Mouse (Mus musculus): ENCODE measurements around the gene Cand1. TPM values are rescaled to one million over a fixed set of nuclear protein-coding genes. Genes with fewer than 3 reads are reported as not detected.

Gene Cand1
- polyA plus RNA-seq, 1 experiment = 35.8 TPM

- Histone ChIP-seq H3K27me3 (ENCODE audit: control insufficient read depth, insufficient read depth, low read length) (no peaks in the 10 kb centered on the region), H3K4me3 (replicated peaks; ENCODE audit: insufficient read depth, low read depth, low read length) (no peak overlapping the region), H3K4me1 (ENCODE audit: control insufficient read depth, insufficient read depth, low read length) (peaks cover 13% of the 10 kb centered on the region), H3K27ac (ENCODE audit: insufficient read depth, low read length) (no peak overlapping the region)
- TF ChIP-seq POLR2A (IDR thresholded peaks at IDR 0.05; ENCODE audit: borderline replicate concordance, insufficient read depth, low read length) = no peak
- TF ChIP-seq CTCF (IDR thresholded peaks at IDR 0.05; ENCODE audit: borderline replicate concordance, insufficient read depth, low read depth, low read length) = no peak
- WGBS = 50% methylated on average over 5 of the region's 5 CpGs
- DNase-seq = no peak
Measured at GRCm38 (mm10) chr10:119230074-119230669, 9.7 kb downstream of the Cand1 start.

GRCm38 (mm10) chr10:119223686-119224085 lies 16.2 kb downstream of the Cand1 start:
- DNase-seq = no peak
- Histone ChIP-seq H3K27me3 (ENCODE audit: control insufficient read depth, insufficient read depth, low read length) (no peaks in the 10 kb centered on the region), H3K4me1 (ENCODE audit: control insufficient read depth, insufficient read depth, low read length) (peaks cover 18% of the 10 kb centered on the region), H3K4me3 (replicated peaks; ENCODE audit: insufficient read depth, low read depth, low read length) (no peak overlapping the region), H3K27ac (ENCODE audit: insufficient read depth, low read length) (no peak overlapping the region)
- WGBS = 81% methylated on average over 4 of the region's 4 CpGs
- TF ChIP-seq CTCF (IDR thresholded peaks at IDR 0.05; ENCODE audit: borderline replicate concordance, insufficient read depth, low read depth, low read length) (no peak), POLR2A (IDR thresholded peaks at IDR 0.05; ENCODE audit: borderline replicate concordance, insufficient read depth, low read length) (no peak)

GRCm38 (mm10) chr10:119221631-119222030 lies 18.2 kb downstream of the Cand1 start:
- WGBS = 18% methylated on average over 5 of the region's 5 CpGs
- DNase-seq = peak; percentile 41
- Histone ChIP-seq H3K4me3 (replicated peaks; ENCODE audit: insufficient read depth, low read depth, low read length) (no peak overlapping the region), H3K27me3 (ENCODE audit: control insufficient read depth, insufficient read depth, low read length) (no peaks in the 10 kb centered on the region), H3K4me1 (ENCODE audit: control insufficient read depth, insufficient read depth, low read length) (peaks cover 18% of the 10 kb centered on the region), H3K27ac (ENCODE audit: insufficient read depth, low read length) (no peak overlapping the region)
- TF ChIP-seq CTCF (IDR thresholded peaks at IDR 0.05; ENCODE audit: borderline replicate concordance, insufficient read depth, low read depth, low read length) (0 out of 2 replicates have a peak, but pooled peaks have one; percentile 19), POLR2A (IDR thresholded peaks at IDR 0.05; ENCODE audit: borderline replicate concordance, insufficient read depth, low read length) (no peak)

- Histone ChIP-seq H3K27me3 (ENCODE audit: control insufficient read depth, insufficient read depth, low read length) (no peaks in the 10 kb centered on the region), H3K4me3 (replicated peaks; ENCODE audit: insufficient read depth, low read depth, low read length) (no peak overlapping the region), H3K27ac (ENCODE audit: insufficient read depth, low read length) (no peak overlapping the region), H3K4me1 (ENCODE audit: control insufficient read depth, insufficient read depth, low read length) (peaks cover 18% of the 10 kb centered on the region)
- WGBS = 68% methylated on average over 11 of the region's 11 CpGs
- no peak for DNase-seq
- no peak for TF ChIP-seq POLR2A (IDR thresholded peaks at IDR 0.05; ENCODE audit: borderline replicate concordance, insufficient read depth, low read length)
- TF ChIP-seq CTCF (IDR thresholded peaks at IDR 0.05; ENCODE audit: borderline replicate concordance, insufficient read depth, low read depth, low read length) = no peak
Measured at GRCm38 (mm10) chr10:119219415-119219814, 20.4 kb downstream of the Cand1 start.

GRCm38 (mm10) chr10:119218274-119219080 lies 21.4 kb downstream of the Cand1 start:
- no peaks in the 10 kb centered on the region for H3K27me3 ChIP-seq (ENCODE audit: control insufficient read depth, insufficient read depth, low read length)
- WGBS = 87% methylated on average over 15 of the region's 15 CpGs
- no peak for DNase-seq

GRCm38 (mm10) chr10:119212443-119212842 lies 27.4 kb downstream of the Cand1 start:
- Histone ChIP-seq H3K4me3 (replicated peaks; ENCODE audit: insufficient read depth, low read depth, low read length) (no peak overlapping the region), H3K27me3 (ENCODE audit: control insufficient read depth, insufficient read depth, low read length) (no peaks in the 10 kb centered on the region), H3K4me1 (ENCODE audit: control insufficient read depth, insufficient read depth, low read length) (no peaks in the 10 kb centered on the region), H3K27ac (ENCODE audit: insufficient read depth, low read length) (no peak overlapping the region)
- TF ChIP-seq POLR2A (IDR thresholded peaks at IDR 0.05; ENCODE audit: borderline replicate concordance, insufficient read depth, low read length) (no peak), CTCF (IDR thresholded peaks at IDR 0.05; ENCODE audit: borderline replicate concordance, insufficient read depth, low read depth, low read length) (no peak)
- DNase-seq = no peak
- WGBS = 84% methylated on average over 5 of the region's 5 CpGs

More at GRCm38 (mm10) chr10:119218274-119219080, 21.4 kb downstream of the Cand1 start:
- Histone ChIP-seq H3K4me1 (ENCODE audit: control insufficient read depth, insufficient read depth, low read length) (peaks cover 15% of the 10 kb centered on the region), H3K27ac (ENCODE audit: insufficient read depth, low read length) (no peak overlapping the region), H3K4me3 (replicated peaks; ENCODE audit: insufficient read depth, low read depth, low read length) (no peak overlapping the region)
- TF ChIP-seq POLR2A (IDR thresholded peaks at IDR 0.05; ENCODE audit: borderline replicate concordance, insufficient read depth, low read length) (no peak), CTCF (IDR thresholded peaks at IDR 0.05; ENCODE audit: borderline replicate concordance, insufficient read depth, low read depth, low read length) (no peak)

GRCm38 (mm10) chr10:119211251-119211650 lies 28.6 kb downstream of the Cand1 start:
- WGBS = 93% methylated on average over 11 of the region's 11 CpGs

More at GRCm38 (mm10) chr10:119211251-119211650, 28.6 kb downstream of the Cand1 start:
- Histone ChIP-seq H3K4me3 (replicated peaks; ENCODE audit: insufficient read depth, low read depth, low read length) (no peak overlapping the region), H3K27ac (ENCODE audit: insufficient read depth, low read length) (no peak overlapping the region), H3K27me3 (ENCODE audit: control insufficient read depth, insufficient read depth, low read length) (no peaks in the 10 kb centered on the region), H3K4me1 (ENCODE audit: control insufficient read depth, insufficient read depth, low read length) (no peaks in the 10 kb centered on the region)
- TF ChIP-seq POLR2A (IDR thresholded peaks at IDR 0.05; ENCODE audit: borderline replicate concordance, insufficient read depth, low read length) = no peak
- TF ChIP-seq CTCF (IDR thresholded peaks at IDR 0.05; ENCODE audit: borderline replicate concordance, insufficient read depth, low read depth, low read length) = no peak
- no peak for DNase-seq

Data from cerebellum, adult 2 months (tissue).